In genomic region chr2:25293706-25294105, GRCm38 (mm10) we compare ENCODE assay signal across 33 mouse cellular contexts. TPM values are rescaled to one million over a fixed set of nuclear protein-coding genes. Genes with fewer than 3 reads are reported as not detected.
"Had no signal": no experiment of that assay in that cellular context is flagged by ENCODE, and none has a peak within 500 bp of the region (broad histone marks: within the 10 kb centered on the region; RNA-seq: fewer than 3 reads in every experiment).

No protein-coding gene starts in this region.

- H3K27ac ChIP-seq: heart, adult 2 months; heart, embryonic 13.5 days; heart, embryonic 15.5 days; hindbrain, embryonic 13.5 days; hindbrain, embryonic 15.5 days; hindbrain, postnatal 0 days; kidney, embryonic 15.5 days; kidney, postnatal 0 days; limb, embryonic 13.5 days; limb, embryonic 15.5 days; liver, embryonic 12.5 days; liver, embryonic 14.5 days had no signal

- DNase-seq: gastrocnemius, postnatal 14 days; gastrocnemius, postnatal 36 days; heart, adult 11 months; heart, adult 2 months; heart, postnatal 14 days; heart, postnatal 36 days; kidney, adult 11 months; kidney, adult 2 months; kidney, adult 9 months; kidney, postnatal 14 days; kidney, postnatal 36 days; layer of hippocampus, postnatal 36 days; left cerebral cortex, postnatal 4 days had no signal

- H3K4me3 ChIP-seq: heart, adult 2 months; heart, embryonic 13.5 days; heart, embryonic 15.5 days; hindbrain, embryonic 13.5 days; hindbrain, embryonic 15.5 days; kidney, embryonic 15.5 days; limb, embryonic 13.5 days; limb, embryonic 15.5 days; liver, embryonic 12.5 days had no signal

RNA-seq across cellular contexts. Expression of gene Lrrc26, which starts 4.0 kb away (rescaled TPM):
- total RNA-seq: gastrocnemius, adult 8-10 months; gastrocnemius, postnatal 14 days; gastrocnemius, postnatal 36 days; heart, adult 2 months; heart, postnatal 36 days; hematopoietic stem cell, adult 5-6 weeks; layer of hippocampus, adult 18-20 months; layer of hippocampus, postnatal 10 days; layer of hippocampus, postnatal 36 days; left cerebral cortex, adult 18-20 months; left cerebral cortex, adult 8-10 months; left cerebral cortex, postnatal 10 days; left cerebral cortex, postnatal 25 days; left cerebral cortex, postnatal 4 days; liver, adult 2 months had no signal

RNA-seq across cellular contexts. Expression of gene Tmem210, which starts 5.8 kb away (rescaled TPM):
- total RNA-seq: gastrocnemius, adult 8-10 months; gastrocnemius, postnatal 14 days; gastrocnemius, postnatal 36 days; heart, adult 2 months; heart, postnatal 14 days; heart, postnatal 36 days; hematopoietic stem cell, adult 5-6 weeks; hindbrain, postnatal 0 days; layer of hippocampus, adult 18-20 months; layer of hippocampus, postnatal 10 days; layer of hippocampus, postnatal 36 days; left cerebral cortex, adult 18-20 months; left cerebral cortex, adult 8-10 months; left cerebral cortex, postnatal 10 days; left cerebral cortex, postnatal 25 days; left cerebral cortex, postnatal 4 days; liver, adult 2 months had no signal

RNA-seq across cellular contexts. Expression of gene Grin1, which starts 25.3 kb away (rescaled TPM):
- total RNA-seq: gastrocnemius, adult 8-10 months; gastrocnemius, postnatal 36 days; heart, adult 2 months; heart, postnatal 14 days; heart, postnatal 36 days; hematopoietic stem cell, adult 5-6 weeks; liver, adult 2 months had no signal
